8 mouse cellular contexts compared by ENCODE assay signal in the genomic region with DNA sequence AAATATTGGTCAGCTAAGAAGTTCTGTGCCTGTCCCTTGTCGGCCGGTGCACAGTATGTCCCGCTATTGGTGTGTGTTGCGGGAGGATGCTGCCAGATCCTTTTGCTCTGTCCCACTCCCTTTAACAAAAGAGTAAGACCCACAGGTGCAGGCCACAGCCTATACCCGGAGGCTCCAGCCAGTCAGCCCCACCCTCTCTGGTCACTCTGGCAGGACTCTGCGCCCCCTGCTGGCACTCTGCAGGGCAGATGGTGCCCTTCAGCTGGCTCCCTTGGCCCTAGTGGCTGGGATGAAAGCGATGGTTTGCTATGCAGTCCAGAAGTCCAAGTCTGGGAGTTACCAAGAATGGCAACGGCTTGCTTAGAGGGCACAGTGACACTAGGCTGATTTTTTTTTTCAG. TPM values are rescaled to one million over a fixed set of nuclear protein-coding genes. Genes with fewer than 3 reads are reported as not detected.
DNase-seq lines count a peak whose midpoint lies in the region; ATAC-seq and TF ChIP-seq lines count a peak whose summit lies in the region.

No protein-coding gene starts in this region.

- ATAC-seq in Patski = peak; percentile 94
- ATAC-seq in hindbrain, embryonic 12.5 days (ENCODE audit: low FRiP score) = 0 out of 2 replicates have a peak, but pooled peaks have one; percentile 43

- peak; percentile 50 for DNase-seq in Patski (ENCODE audit: low read depth, low spot score)
- peak; percentile 90 for DNase-seq in cerebellum, adult 9-11 months
- DNase-seq in frontal cortex, postnatal 14 days (ENCODE audit: low spot score in 2 of 2) = peak; percentile 42 to 51
- peak; percentile 66 to 68 for DNase-seq in layer of hippocampus, postnatal 14 days (ENCODE audit: low spot score in 2 of 2)
- DNase-seq in right cerebral cortex, adult 18-20 months = peak; percentile 66
- peak; percentile 45 for DNase-seq in urinary bladder, postnatal 10 days (ENCODE audit: low spot score)

- H3K4me1 ChIP-seq in hindbrain, embryonic 12.5 days = peaks cover 19% of the 10 kb centered on the region
- H3K4me1 ChIP-seq in megakaryocyte, embryonic 14.5 days = peaks cover 83% of the 10 kb centered on the region

- in situ Hi-C loops in Patski (cut with MboI; ENCODE audit: low pct_unique_long_range_greater_than_20kb) = no loop called here

- POLR2A ChIA-PET in Patski (lab: Charles Lee) = no interaction called here

- no peaks in the 10 kb centered on the region for H3K36me3 ChIP-seq in hindbrain, embryonic 12.5 days
- H3K36me3 ChIP-seq in megakaryocyte, embryonic 14.5 days (replicated peaks; ENCODE audit: low read length) = peaks cover 35% of the 10 kb centered on the region

- H3K9me3 ChIP-seq in hindbrain, embryonic 12.5 days (replicated peaks) = no peaks in the 10 kb centered on the region
- peaks cover 12% of the 10 kb centered on the region for H3K9me3 ChIP-seq in megakaryocyte, embryonic 14.5 days

- no peak overlapping the region for H3K4me3 ChIP-seq in hindbrain, embryonic 12.5 days
- H3K4me3 ChIP-seq in megakaryocyte, embryonic 14.5 days (replicated peaks) = peak overlapping the region; percentile 76

- no peak overlapping the region for H3K27ac ChIP-seq in hindbrain, embryonic 12.5 days

- peak overlapping the region; percentile 21 for H3K4me2 ChIP-seq in hindbrain, embryonic 12.5 days (replicated peaks)

- no peaks in the 10 kb centered on the region for H3K27me3 ChIP-seq in Patski
- H3K27me3 ChIP-seq in hindbrain, embryonic 12.5 days = peaks cover 27% of the 10 kb centered on the region
- no peaks in the 10 kb centered on the region for H3K27me3 ChIP-seq in megakaryocyte, embryonic 14.5 days (replicated peaks)

- CTCF ChIA-PET in Patski (lab: Charles Lee) = interaction anchor here (0.6 to 5.3 kb wide), 15 partner anchors 10 to 211 kb away, joined by 3 to 24 read pairs (median 4); no protein-coding TSS in a partner anchor

- no peak overlapping the region for H3K9ac ChIP-seq in hindbrain, embryonic 12.5 days

- TF ChIP-seq CTCF in Patski (IDR thresholded peaks at IDR 0.05) = peak; percentile 98

- WGBS in hindbrain, embryonic 12.5 days = 30% methylated on average over 8 of the region's 8 CpGs

RNA-seq across cellular contexts. Expression of gene Ldhal6b, which starts 15.9 kb away (rescaled TPM):
- polyA plus RNA-seq in Patski (2021) = 0.19 TPM
- not detected in 2 replicates for polyA plus RNA-seq in hindbrain, embryonic 12.5 days (2016; fragmentation: Nextera tagmentation; extraction: Ambion mirVana)
- 1 to 10 TPM; 1.4 to 1.7 TPM for total RNA-seq in layer of hippocampus, postnatal 14 days (2021)
- not detected in 2 replicates for polyA plus RNA-seq in megakaryocyte, embryonic 14.5 days (2012; ENCODE audit: insufficient read depth, low replicate concordance)

RNA-seq across cellular contexts. Expression of gene Tmem242, which starts 37.4 kb away (rescaled TPM):
- polyA plus RNA-seq in Patski (2021) = 105 TPM
- 114 and 115 TPM in 2 replicates for polyA plus RNA-seq in hindbrain, embryonic 12.5 days (2016; fragmentation: Nextera tagmentation; extraction: Ambion mirVana)
- 10 to 100 TPM; 83.6 to 89.6 TPM for total RNA-seq in layer of hippocampus, postnatal 14 days (2021)
- 14.4 and 50.8 TPM in 2 replicates for polyA plus RNA-seq in megakaryocyte, embryonic 14.5 days (2012; ENCODE audit: insufficient read depth, low replicate concordance)
